Mouse (Mus musculus) hindbrain, embryonic 14.5 days (tissue): ENCODE results near the gene Gm438. TPM values are rescaled to one million over a fixed set of nuclear protein-coding genes. Genes with fewer than 3 reads are reported as not detected.
"Not testable (repeated sequence)": the region's sequence is repeated elsewhere in the genome, so short reads cannot be mapped to it uniquely, and the experiment has no call there.

Experiments
- ATAC-seq: fragments of 200-750 bp; cut with Nextera tagmentation; 2 replicates; pipeline ENCODE4 v1.8.0; 2017; ENCODE audit warnings: moderate number of reproducible peaks, mild to moderate bottlenecking, moderate TSS enrichment, moderate library complexity; ENCODE audit not compliant: low FRiP score
- DNase-seq: peaks from one replicate; pipeline ENCODE4 v3.0.0-alpha.2; 2015; ENCODE audit warnings: low spot score
- H3K27ac ChIP-seq: fragments of 300-500 bp; sonication (generic); 2 replicates; pipeline ENCODE4 v1.5.1; 2014; ENCODE audit warnings: mild to moderate bottlenecking, moderate library complexity
- H3K27me3 ChIP-seq: fragments of 300-500 bp; sonication (generic); 2 replicates; pipeline ENCODE4 v1.6.1; 2014; ENCODE audit warnings: mild to moderate bottlenecking, low read length, mixed read lengths; ENCODE audit not compliant: control insufficient read depth, insufficient read depth
- H3K36me3 ChIP-seq: fragments of 300-500 bp; sonication (generic); replicated peaks from 2 replicates; pipeline ENCODE4 v1.6.1; 2014; ENCODE audit not compliant: control insufficient read depth, insufficient read depth
- H3K4me1 ChIP-seq: fragments of 300-500 bp; sonication (generic); replicated peaks from 2 replicates; pipeline ENCODE4 v1.6.1; 2014; ENCODE audit warnings: antibody characterized with exemption, low read length, mixed read lengths; ENCODE audit not compliant: control insufficient read depth, insufficient read depth
- H3K4me2 ChIP-seq: fragments of 300-500 bp; sonication (generic); replicated peaks from 2 replicates; pipeline ENCODE4 v1.6.1; 2014; ENCODE audit warnings: mild to moderate bottlenecking, moderate library complexity
- H3K4me3 ChIP-seq: fragments of 300-500 bp; sonication (generic); replicated peaks from 2 replicates; pipeline ENCODE4 v1.5.1; 2014; ENCODE audit warnings: mild to moderate bottlenecking, low read length
- H3K9ac ChIP-seq: fragments of 300-500 bp; sonication (generic); 2 replicates; pipeline ENCODE4 v1.6.1; 2014
- H3K9me3 ChIP-seq: fragments of 300-500 bp; sonication (generic); 2 replicates; pipeline ENCODE4 v1.6.1; 2016; ENCODE audit warnings: low read length; ENCODE audit not compliant: control insufficient read depth
- WGBS: fragments of 180-500 bp; shearing (Covaris S2); extraction: QIAGEN DNeasy Blood & Tissue Kit; methylation state at CpG from one replicate; pipeline ENCODE4 v1.1.7; 2014; 5-methylcytosine and 5-hydroxymethylcytosine counted together
- polyA plus RNA-seq: library from polyadenylated mRNA; unstranded; fragments of >200 nt; fragmentation: Nextera tagmentation; extraction: Ambion mirVana; gene quantifications from 2 replicates; pipeline ENCODE4 v1.2.1, GENCODE M21; 2014

Gene Gm438
- polyA plus RNA-seq, result not detected in 2 replicates

DNA sequence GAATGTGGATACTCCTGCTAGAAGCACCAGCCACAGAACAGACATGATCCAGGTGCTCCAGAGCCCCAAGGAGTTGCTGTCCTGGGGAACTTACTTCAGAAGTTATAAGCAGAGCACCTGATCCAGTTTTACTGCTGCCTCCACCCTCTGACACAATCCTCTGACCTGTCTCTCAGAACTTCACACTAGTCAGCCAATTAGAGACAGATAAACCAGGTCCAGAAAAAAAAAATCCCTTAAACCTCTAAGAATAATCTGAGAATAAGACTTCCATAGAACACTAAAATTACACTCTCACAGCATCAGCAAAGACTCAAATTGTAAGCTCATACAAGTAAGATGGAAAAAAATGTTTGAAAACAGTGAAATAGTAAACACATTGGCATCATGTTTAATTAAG, at the start of gene Gm438:
TSS of gene Gm438 (minus strand) at position 101 of the 400 bp plus-strand sequence.
- H3K9me3 ChIP-seq, result no peaks in the 10 kb centered on the region
- DNase-seq, result no peak
- H3K4me2 ChIP-seq, result no peak within 1 kb of the TSS
- ATAC-seq, result no peak
- H3K4me3 ChIP-seq, result no peak within 1 kb of the TSS
- H3K4me1 ChIP-seq, result no peaks in the 10 kb centered on the region
- H3K27ac ChIP-seq, result no peak within 1 kb of the TSS
- no peak within 1 kb of the TSS for H3K9ac ChIP-seq
- H3K27me3 ChIP-seq, result no peaks in the 10 kb centered on the region
- H3K36me3 ChIP-seq, result no peaks in the 10 kb centered on the region

DNA sequence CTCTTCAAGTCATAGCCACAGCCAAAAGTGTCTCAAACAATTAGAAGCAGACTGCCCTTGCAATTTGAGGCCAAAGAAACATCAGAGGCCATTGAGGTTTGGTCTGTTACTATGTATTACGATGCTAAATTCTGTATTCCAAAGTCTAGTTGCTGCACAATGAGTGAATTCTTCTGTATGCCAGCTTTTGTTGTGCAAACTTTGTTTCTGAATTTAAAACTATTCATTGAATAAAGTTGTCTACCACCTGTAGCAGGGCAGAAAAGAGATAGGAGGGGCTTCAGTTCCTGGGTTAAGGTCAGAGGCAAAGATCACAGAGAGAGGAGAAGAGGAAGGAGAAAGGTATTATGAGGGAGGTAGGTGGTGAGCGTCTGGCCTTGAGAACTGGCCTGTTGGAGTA, 38.3 kb upstream of the Gm438 start:
- 83% methylated on average over 2 of the region's 2 CpGs for WGBS

DNA sequence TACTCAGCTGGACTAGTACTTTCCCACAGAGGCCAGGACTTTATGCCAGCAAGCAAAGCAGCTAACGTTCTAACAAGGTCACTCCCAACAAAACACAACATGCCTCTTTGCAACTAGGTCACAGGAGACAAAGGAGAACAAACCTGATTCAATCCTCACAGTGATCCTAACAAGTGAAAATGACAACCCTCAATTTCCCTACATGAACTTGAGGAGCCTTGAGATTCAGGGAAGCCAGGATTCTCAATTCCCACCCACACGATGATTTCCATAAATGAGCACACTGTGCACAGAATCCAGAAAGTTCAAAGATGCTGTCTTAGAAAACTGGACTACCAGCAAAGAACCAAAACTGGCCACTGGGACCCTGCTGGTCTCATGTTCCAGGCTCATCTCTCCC, 37.6 kb upstream of the Gm438 start:
- Histone ChIP-seq H3K36me3 (no peaks in the 10 kb centered on the region), H3K4me1 (no peaks in the 10 kb centered on the region), H3K27ac (no peak overlapping the region), H3K27me3 (no peaks in the 10 kb centered on the region), H3K4me3 (no peak overlapping the region), H3K9ac (no peak overlapping the region), H3K4me2 (no peak overlapping the region), H3K9me3 (0 out of 2 replicates have a peak, but pooled peaks cover 7% of the 10 kb centered on the region)
- 93% methylated on average over 2 of the region's 2 CpGs for WGBS
- ATAC-seq (no peak), DNase-seq (no peak)

More for the DNA sequence above, 38.3 kb upstream of the Gm438 start:
- ATAC-seq, result no peak
- Histone ChIP-seq H3K9ac (no peak overlapping the region), H3K4me3 (no peak overlapping the region), H3K27me3 (no peaks in the 10 kb centered on the region), H3K27ac (no peak overlapping the region), H3K9me3 (0 out of 2 replicates have a peak, but pooled peaks cover 7% of the 10 kb centered on the region), H3K4me2 (no peak overlapping the region), H3K36me3 (no peaks in the 10 kb centered on the region), H3K4me1 (no peaks in the 10 kb centered on the region)
- no peak for DNase-seq

DNA sequence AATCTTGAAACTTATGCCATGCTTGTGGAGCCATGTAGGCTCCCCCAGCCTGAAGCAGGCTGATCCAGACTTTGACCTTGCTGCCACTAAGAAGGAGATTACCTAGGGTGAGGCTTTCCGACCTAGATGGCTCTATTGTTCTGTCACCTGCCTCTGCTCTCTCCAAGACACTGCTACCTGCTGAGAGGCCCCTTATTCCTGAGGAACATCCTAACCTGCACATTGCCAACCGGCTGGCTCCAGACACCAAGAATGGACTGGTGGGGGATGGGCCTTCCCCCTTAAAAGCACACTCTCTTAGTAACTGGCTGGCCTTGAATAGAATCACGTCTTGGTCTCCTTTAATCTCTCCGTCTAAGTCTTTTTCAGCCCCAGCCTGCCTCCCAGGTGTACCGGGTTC, 20.8 kb upstream of the Gm438 start:
- H3K27me3 ChIP-seq, H3K4me1 ChIP-seq, H3K4me3 ChIP-seq, H3K4me2 ChIP-seq, ATAC-seq, DNase-seq, H3K27ac ChIP-seq, H3K9ac ChIP-seq, H3K36me3 ChIP-seq: not testable (repeated sequence)
- H3K9me3 ChIP-seq, result peaks cover 13% of the 10 kb centered on the region
- 53% methylated on average over 5 of the region's 5 CpGs for WGBS

DNA sequence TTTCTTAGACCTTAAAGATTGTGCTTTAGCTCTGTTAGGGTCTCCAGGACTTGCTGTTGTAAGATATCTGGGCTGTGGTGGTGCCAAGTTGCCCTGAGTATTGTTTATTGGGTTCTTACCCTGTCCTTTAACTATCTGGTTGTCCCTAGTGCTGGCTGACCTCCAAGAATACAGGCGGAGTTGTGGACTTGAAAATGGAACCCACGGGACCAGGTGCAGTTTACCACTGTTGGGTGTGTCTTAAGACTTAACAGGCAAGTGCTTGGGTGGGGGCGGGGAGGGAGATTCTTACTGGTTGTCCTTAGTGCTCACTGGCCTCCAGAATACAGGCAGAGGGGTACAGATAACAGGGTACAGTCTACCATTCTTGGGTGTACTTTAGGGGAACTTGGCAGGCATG, 17.2 kb upstream of the Gm438 start:
- H3K4me2 ChIP-seq, result no peak overlapping the region
- H3K9me3 ChIP-seq, result no peaks in the 10 kb centered on the region
- no peak overlapping the region for H3K4me3 ChIP-seq
- H3K27me3 ChIP-seq, result no peaks in the 10 kb centered on the region
- no peak overlapping the region for H3K9ac ChIP-seq
- WGBS, result 84% methylated on average over 3 of the region's 3 CpGs
- no peak for ATAC-seq
- H3K27ac ChIP-seq, result no peak overlapping the region
- no peaks in the 10 kb centered on the region for H3K36me3 ChIP-seq
- no peaks in the 10 kb centered on the region for H3K4me1 ChIP-seq
- DNase-seq, result no peak

DNA sequence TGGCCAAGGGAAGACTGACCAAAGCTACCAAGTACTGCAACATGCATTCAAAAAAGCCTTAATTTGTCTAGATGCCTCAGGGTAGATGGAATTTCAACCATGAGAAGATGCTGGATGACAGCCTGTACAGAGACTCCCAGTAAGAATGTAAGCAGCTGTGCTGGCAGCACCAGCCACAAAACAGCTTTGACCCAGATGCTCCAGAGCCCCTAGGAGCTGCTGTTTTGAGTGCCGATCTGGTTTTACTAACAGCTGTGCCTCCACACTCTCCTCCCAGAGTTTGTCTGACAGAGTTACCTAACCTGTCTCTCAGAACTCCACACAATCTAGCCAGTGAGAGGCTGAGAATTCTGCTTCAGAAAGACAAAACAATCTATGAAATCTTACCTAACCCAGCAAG, 3.8 kb upstream of the Gm438 start:
- 87% methylated on average over 1 of the region's 1 CpGs for WGBS
- no peak overlapping the region for H3K4me3 ChIP-seq
- no peak overlapping the region for H3K4me2 ChIP-seq
- no peak for DNase-seq
- ATAC-seq, result no peak
- no peaks in the 10 kb centered on the region for H3K9me3 ChIP-seq
- H3K36me3 ChIP-seq, result no peaks in the 10 kb centered on the region
- no peaks in the 10 kb centered on the region for H3K27me3 ChIP-seq
- no peaks in the 10 kb centered on the region for H3K4me1 ChIP-seq
- no peak overlapping the region for H3K9ac ChIP-seq
- H3K27ac ChIP-seq, result no peak overlapping the region

DNA sequence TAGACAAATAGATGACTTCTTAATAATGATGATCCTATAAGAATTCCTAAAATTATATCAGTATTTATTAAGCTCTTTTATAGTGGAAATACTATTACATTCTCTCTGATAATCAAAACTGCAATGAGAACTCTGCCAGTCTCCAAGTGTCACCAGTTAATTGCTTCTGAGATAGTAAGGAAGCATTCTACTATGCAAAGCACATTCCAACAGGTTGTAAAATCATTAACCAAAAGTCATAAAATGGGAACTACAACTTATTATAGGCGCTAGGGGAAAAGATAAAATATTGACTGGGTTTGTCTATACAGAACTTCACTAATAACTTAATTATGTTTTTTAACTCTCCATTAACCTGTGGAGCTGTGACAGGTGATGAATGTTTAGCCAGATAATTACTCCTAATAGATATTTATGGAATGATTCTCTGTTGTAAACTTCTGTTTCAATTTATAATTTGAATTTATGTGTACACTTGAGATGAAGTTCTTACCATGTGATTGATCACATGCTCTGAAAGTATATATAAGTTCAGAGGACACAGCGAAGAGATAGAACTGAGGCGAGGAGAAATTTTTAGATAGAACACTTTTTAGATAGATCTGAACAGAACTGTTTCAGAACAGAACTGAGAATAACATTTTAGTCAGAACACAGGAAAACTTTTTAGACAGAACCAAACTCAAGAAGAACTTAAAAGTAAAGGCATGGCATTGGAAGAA, 3.7 kb downstream of the Gm438 start:
- Histone ChIP-seq H3K9ac (no peak overlapping the region), H3K36me3 (no peaks in the 10 kb centered on the region), H3K27ac (no peak overlapping the region), H3K4me2 (no peak overlapping the region), H3K27me3 (no peaks in the 10 kb centered on the region), H3K9me3 (no peaks in the 10 kb centered on the region), H3K4me1 (no peaks in the 10 kb centered on the region), H3K4me3 (no peak overlapping the region)
- 83% methylated on average over 3 of the region's 3 CpGs for WGBS
- DNase-seq, result no peak
- no peak for ATAC-seq

DNA sequence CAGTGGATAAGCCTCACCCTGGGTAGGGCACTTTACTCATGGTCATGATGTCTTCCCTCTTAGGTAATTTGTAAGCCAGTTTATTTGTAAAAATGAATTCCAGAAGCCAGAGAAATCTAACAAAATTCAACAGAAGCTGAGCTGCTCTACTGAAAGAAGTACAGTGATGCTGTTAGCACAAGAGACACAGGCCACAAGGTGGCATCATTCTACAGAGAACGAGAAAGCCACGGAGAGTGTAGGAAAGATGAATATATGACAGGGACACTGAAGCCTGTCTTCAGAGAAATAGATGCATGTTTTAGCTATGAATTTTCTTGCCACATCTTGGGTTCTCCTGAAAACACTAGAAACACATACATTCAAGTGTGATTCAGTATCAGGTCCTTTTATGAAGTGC, 20.7 kb downstream of the Gm438 start:
- ATAC-seq (no peak), DNase-seq (peak; percentile 52)
- Histone ChIP-seq H3K36me3 (no peaks in the 10 kb centered on the region), H3K27me3 (no peaks in the 10 kb centered on the region), H3K4me2 (no peak overlapping the region), H3K27ac (no peak overlapping the region), H3K4me1 (no peaks in the 10 kb centered on the region), H3K9ac (no peak overlapping the region), H3K9me3 (no peaks in the 10 kb centered on the region), H3K4me3 (no peak overlapping the region)
- WGBS, result 41% methylated on average over 2 of the region's 2 CpGs

DNA sequence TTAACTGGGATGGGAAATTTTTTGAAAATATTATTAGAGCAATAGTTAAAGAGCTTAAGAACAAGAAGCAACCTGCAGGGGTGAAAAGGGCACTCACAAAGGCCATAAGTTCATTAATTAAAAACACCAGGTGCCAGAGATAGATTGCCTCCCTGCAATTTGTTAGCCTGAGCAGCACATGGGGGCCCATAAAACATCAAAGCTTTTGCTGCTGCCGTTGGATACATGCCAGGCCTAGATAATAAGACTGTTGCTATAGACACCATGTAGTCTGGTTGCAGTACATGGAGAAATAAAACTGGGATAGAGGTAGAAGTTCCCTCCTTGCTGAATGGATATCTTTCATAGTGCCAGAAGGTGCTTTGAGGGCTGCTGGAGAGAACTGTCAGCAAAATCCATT, 37.2 kb downstream of the Gm438 start:
- Histone ChIP-seq H3K4me3 (no peak overlapping the region), H3K9me3 (0 out of 2 replicates have a peak, but pooled peaks cover 7% of the 10 kb centered on the region), H3K4me1 (no peaks in the 10 kb centered on the region), H3K27ac (no peak overlapping the region), H3K27me3 (no peaks in the 10 kb centered on the region), H3K36me3 (no peaks in the 10 kb centered on the region), H3K9ac (no peak overlapping the region), H3K4me2 (no peak overlapping the region)
- 51% methylated on average over 1 of the region's 1 CpGs for WGBS
- DNase-seq, result no peak
- ATAC-seq, result no peak
